Mouse (Mus musculus) adrenal gland, postnatal 25 days (tissue): ENCODE measurements around the gene Il13. TPM values are rescaled to one million over a fixed set of nuclear protein-coding genes. Genes with fewer than 3 reads are reported as not detected.

Source experiments
- DNase-seq: peaks from one replicate; pipeline ENCODE4 v3.0.0; 2021; ENCODE audit warnings: mixed read lengths
- total RNA-seq: library from RNA; stranded (reverse); gene quantifications from 2 replicates; pipeline ENCODE4 v1.2.3, GENCODE M21; 2021

Gene Il13
- total RNA-seq, 1 experiment from 2014 or later: not detected

DNA sequence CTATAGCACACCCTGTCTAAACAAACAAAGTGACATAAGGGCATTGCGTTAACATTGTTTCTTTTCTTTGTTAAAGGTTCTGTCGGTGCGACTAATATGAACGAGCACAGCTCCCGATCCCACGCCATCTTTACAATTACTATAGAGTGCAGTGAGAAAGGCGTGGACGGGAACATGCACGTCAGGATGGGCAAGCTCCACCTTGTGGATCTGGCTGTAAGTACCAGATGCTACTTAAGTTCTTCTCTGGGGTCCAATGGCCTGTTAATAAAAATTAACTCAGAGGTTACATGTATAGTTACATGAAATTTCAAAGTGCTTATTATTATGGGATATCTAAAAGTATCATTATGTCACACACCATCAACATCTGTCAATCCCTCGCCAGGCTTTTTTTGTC, 51.4 kb downstream of the Il13 start:
- no peak for DNase-seq

Other genes with a start within 250 kb of the Il13 start
- gene Leap2, start 211.5 kb downstream of the Il13 start, total RNA-seq: not detected in 2 replicates
- gene Uqcrq, start 203.9 kb downstream of the Il13 start, total RNA-seq: 989 and 1,060 TPM in 2 replicates
- gene Gdf9, start 203.7 kb downstream of the Il13 start, total RNA-seq: 1.4 and 2.2 TPM in 2 replicates
- 0.30 TPM in 1 of 2 replicates, not detected in the other for gene Gm10447, start 177.6 kb downstream of the Il13 start, total RNA-seq
- gene Shroom1, start 177.5 kb downstream of the Il13 start, total RNA-seq: 3.4 and 4.6 TPM in 2 replicates
- not detected in 2 replicates for gene Gm9837, start 164.2 kb downstream of the Il13 start, total RNA-seq
- not detected in 2 replicates for gene Gm9945, start 154.5 kb downstream of the Il13 start, total RNA-seq
- gene Sowaha, start 154.4 kb downstream of the Il13 start, total RNA-seq: 0.30 and 0.33 TPM in 2 replicates
- gene Sept8, start 115.4 kb downstream of the Il13 start, total RNA-seq: 44.5 and 44.6 TPM in 2 replicates
- 27.0 and 31.9 TPM in 2 replicates for gene Kif3a, start 67.3 kb downstream of the Il13 start, total RNA-seq
- gene Il4, start 16.0 kb downstream of the Il13 start, total RNA-seq: not detected in 2 replicates
- gene Rad50, start 72.6 kb upstream of the Il13 start, total RNA-seq: 19.7 and 22.0 TPM in 2 replicates
- not detected in 2 replicates for gene Il5, start 86.1 kb upstream of the Il13 start, total RNA-seq
- 30.4 and 33.8 TPM in 2 replicates for gene Irf1, start 135.3 kb upstream of the Il13 start, total RNA-seq
- gene Gm17334, start 138.5 kb upstream of the Il13 start, total RNA-seq: 1.9 TPM in 1 of 2 replicates, not detected in the other
- 12.0 and 19.8 TPM in 2 replicates for gene Gm12216, start 224.6 kb upstream of the Il13 start, total RNA-seq